Mouse (Mus musculus) olfactory bulb, adult 2 months (tissue): Measurements from ENCODE around the gene Htra2.

Source experiments
- CTCF ChIP-seq: fragments of 200-500 bp; IDR thresholded peaks from 2 replicates; pipeline ENCODE4 v1.5.1; 2012; ENCODE audit warnings: low read depth, mild to moderate bottlenecking, low read length, moderate library complexity; ENCODE audit not compliant: insufficient read depth
- POLR2A ChIP-seq: fragments of 200-500 bp; IDR thresholded peaks from 2 replicates; pipeline ENCODE4 v1.6.1; 2012; ENCODE audit warnings: mild to moderate bottlenecking, low read depth, low read length, moderate library complexity; ENCODE audit not compliant: insufficient read depth

GRCm38 (mm10) chr6:83006114-83006513 is 49.0 kb downstream of the Htra2 start:
- TF ChIP-seq POLR2A = no peak
- TF ChIP-seq CTCF = no peak
